Mouse (Mus musculus): ENCODE measurements around the gene Scaper.

Scaper gene

DNA sequence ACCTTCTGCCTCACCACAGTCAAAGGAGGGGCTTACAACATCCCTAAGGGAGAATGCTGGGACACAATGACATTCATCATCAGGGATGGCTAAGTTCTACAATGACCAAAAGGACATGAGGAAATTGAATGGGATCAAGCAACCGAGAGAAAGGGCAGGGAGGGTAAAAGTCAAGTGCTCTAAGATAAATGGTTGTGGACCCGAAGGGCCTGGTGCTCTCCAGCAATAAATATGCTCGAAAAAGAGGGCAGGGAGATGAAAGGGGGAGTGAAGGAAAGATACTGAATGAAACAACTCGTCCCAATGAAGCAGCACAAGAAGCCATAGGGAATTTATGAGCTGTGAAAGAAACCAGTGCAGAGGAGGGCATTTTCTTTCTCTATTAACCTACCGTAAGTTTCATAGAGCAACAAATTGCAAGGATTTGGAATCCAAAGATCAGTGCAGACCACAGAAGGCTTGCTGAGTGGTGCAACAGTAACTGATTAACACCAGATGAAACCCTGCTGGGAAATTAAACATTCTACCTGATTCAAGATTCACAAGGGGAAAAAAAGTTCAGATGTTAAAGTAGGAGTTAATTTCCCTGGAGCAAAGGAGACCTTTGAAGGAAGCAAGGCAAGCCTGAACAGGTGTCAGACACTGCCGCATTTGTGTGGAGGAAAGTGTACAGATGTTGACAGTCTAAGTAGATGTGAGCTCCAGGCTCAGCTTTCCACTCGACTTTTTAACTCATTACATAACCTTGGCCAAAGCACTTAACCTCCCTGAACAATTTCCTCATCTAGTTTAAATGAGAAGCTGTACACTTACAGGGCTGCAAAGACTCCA lies 329.0 kb downstream of the Scaper start:
- peak; percentile 66 for DNase-seq (ENCODE audit: low read depth, low spot score)

GRCm38 (mm10) chr9:55598594-55598993 lies 339.3 kb downstream of the Scaper start:
- DNase-seq (ENCODE audit: low read depth, low spot score), result no peak

GRCm38 (mm10) chr9:55586141-55586540 lies 351.8 kb downstream of the Scaper start:
- no peak for DNase-seq (ENCODE audit: low read depth, low spot score)

GRCm38 (mm10) chr9:55581414-55581813 lies 356.5 kb downstream of the Scaper start:
- no peak for DNase-seq (ENCODE audit: low read depth, low spot score)

DNA sequence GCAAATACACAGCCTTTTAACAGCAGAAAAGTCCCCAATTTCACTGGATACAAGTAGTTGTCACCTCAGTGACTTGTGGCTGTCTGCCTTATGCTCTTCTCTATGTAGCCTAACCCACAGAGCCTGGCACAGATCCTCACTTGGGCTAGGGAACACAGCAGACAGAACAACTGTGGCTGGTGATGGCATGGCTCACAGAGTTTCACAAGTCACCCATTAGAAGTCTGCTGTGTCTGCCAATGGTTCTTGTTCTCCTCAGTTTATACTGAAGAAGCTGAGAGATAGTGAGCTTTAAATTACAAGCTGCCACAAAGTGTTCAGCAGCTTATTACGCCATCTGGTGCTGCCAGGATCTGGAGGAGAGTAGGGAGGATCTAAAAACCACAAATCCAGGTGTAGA lies 361.3 kb downstream of the Scaper start:
- DNase-seq (ENCODE audit: low read depth, low spot score), result no peak

DNA sequence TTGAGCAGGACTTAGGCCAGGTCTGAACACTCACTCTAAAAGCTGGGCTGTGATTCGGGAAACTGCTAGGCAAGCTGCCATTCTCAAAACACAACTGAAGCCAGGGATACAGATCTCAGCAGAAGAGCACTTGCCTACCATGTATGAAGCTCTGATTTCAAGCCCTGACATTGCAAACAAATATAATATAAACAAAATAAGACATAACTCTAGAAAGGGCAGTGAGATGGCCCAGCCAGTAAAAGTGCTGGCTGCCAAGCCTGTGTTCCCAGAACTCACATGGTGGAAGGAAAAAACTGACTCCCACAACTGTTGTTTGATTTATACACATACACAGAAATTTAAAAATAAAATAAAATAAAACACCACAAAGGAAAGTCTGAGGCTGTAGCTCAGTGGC lies 366.8 kb downstream of the Scaper start:
- DNase-seq (ENCODE audit: low read depth, low spot score), result no peak

DNA sequence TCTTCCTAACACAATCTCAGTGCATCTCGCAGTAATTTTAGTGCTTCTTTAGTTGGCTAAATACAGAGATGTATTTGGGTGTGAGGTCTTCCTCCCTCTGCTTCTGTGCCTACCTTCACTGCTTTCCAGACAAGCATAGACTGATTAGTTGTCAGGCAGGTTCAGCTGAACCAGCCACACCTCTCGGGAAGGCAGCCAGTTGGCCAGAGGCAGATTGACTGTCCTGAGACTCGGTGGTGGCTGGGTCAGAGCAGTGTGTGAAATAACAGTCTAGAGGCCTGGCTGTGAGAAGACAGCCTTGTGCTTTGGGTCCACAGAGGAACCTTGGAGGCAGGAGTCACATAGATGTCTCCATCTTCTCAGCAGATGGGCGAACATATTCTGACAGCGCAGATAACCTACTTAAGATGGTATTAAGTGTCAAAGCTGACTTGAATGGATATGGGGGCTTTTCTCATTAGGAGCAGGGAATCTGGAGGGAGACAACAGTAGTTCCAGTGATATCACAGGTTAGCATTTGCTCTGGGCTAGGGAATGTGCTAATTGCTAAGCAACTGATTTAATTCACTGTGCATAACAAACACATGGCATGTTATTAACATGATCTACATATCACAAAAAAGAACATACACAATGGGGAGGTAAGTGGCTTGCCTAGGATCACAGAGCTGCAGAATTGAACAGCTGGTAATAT lies 369.3 kb downstream of the Scaper start:
- DNase-seq (ENCODE audit: low read depth, low spot score), result no peak

GRCm38 (mm10) chr9:55560960-55561359 lies 377.0 kb downstream of the Scaper start:
- DNase-seq (ENCODE audit: low read depth, low spot score), result no peak

DNA sequence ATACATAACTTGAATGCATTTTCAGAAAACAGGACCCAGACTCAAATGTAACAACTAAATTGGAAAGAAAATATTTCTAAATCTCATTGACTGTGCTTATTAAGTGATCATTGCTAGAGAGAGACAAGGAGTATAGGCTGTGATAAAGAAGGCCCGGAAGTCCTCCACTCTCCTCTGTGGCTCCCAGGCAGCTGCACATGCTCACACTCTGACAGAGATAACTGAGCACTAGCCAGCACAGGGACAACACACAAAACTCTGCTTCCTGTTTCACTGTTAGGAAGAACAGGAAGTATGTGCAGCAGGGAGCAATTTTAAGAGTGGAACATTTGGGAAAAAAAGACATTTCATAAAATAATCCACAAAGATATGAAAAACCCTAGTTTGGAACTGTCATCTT lies 382.9 kb downstream of the Scaper start:
- DNase-seq (ENCODE audit: low read depth, low spot score), result no peak

- no peak for DNase-seq (ENCODE audit: low read depth, low spot score)
These were observed 388.5 kb downstream of the Scaper start for GRCm38 (mm10) chr9:55549302-55549890.

GRCm38 (mm10) chr9:55548871-55549270 lies 389.0 kb downstream of the Scaper start:
- DNase-seq (ENCODE audit: low read depth, low spot score), result no peak

DNA sequence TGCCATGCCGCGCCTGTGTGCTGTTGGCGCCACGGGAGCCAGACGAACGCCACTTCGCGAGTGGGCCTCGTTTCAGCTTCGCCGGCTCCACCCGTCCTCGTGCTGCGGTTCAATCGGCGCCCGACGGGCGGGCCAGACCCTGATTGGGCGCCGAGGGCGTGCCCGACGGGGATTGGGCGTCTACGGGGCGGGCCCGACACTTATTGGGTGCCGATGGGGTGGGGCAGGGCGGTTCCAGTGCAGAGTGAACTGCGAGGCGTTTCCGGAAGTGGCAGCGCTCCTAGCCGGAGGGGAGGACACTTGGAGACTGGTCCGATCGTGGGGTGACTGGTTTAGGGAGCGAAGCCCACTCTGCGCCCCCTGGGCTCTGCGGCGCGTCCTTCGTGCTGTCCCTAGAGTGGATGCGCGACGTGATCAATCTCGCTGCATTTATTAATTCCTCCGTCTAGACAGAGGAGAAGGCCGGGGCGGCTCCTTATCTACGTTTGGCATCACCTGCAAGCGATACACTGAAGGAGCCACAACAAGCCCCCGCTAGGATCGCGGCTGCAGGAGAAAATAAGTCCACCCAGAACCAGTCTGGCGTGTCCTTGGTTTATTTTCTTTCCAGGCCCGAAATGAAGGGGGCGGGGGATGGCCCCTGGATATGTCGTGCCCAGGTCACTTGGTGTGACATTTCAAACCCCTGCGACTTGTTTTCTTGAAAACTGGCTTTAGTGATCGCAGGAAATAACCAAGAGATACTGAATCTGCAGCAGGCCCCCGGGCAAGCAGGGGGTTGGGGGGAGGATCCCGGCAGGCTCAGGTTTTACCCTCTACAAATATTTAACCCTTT lies 391.5 kb downstream of the Scaper start:
- peak; percentile 53 for DNase-seq (ENCODE audit: low read depth, low spot score)

DNA sequence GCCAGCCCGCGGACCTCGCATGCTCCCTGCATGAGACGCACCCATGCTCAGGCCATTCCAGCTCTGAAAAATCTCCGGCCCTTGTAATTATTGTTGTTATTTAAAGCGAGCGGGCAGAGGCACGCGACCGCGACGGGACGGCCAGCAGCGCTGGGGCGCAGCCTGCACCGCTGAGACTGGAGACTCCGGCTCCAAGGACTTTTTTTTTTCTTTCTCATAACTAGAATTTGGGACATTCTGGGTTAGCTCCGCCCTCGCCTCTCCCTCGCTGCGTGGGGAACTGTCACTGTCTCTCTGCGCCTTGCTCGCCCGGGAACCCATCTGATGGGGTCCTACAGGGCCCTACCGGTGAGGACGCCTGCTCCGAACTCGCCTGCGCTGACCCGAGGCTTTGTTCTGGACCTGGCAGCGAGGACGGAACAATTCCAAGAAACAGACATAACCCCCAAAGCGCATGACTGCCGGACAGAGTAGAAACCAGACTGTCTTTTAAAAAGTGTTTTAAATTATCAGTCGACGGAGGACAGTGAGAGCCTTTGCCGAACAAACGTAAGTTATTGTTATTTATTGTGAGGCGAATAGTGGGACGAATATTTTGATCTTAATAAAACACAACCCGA lies 392.3 kb downstream of the Scaper start:
- no peak for DNase-seq (ENCODE audit: low read depth, low spot score)

GRCm38 (mm10) chr9:55544861-55545555 lies 392.9 kb downstream of the Scaper start:
- no peak for DNase-seq (ENCODE audit: low read depth, low spot score)

DNA sequence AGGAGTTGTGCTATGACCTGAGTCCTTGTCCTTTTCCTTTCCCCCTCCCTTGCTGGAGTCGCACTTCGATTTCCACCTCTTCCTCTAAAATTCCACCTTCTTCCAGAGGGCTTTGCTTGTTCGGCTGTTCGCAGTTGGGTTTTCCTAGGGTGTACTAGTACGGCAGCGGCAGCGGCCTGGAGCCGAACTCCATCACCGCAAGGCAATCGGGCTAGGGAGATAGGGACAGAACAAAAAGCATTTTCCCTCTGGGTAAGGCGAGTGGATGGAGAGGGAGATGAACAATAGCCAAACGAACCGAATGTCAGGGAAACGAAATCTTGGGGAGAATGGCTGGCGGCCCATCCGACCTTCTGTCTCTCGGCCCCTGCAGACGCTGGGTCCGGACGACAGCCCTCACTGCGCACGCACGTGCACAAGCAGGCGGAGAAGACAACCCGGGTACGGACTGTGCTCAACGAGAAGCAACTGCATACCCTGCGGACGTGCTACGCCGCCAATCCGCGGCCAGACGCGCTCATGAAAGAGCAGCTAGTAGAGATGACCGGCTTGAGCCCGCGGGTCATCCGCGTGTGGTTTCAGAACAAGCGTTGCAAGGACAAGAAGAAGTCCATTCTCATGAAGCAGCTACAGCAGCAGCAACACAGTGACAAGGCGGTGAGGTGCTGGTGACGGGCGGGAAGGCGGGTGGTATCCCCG lies 394.1 kb downstream of the Scaper start:
- DNase-seq (ENCODE audit: low read depth, low spot score), result peak; percentile 66

- no peak for DNase-seq (ENCODE audit: low read depth, low spot score)
These were observed 394.6 kb downstream of the Scaper start for GRCm38 (mm10) chr9:55543336-55543702.

GRCm38 (mm10) chr9:55542366-55543325 lies 395.3 kb downstream of the Scaper start:
- DNase-seq (ENCODE audit: low read depth, low spot score), result no peak

DNA sequence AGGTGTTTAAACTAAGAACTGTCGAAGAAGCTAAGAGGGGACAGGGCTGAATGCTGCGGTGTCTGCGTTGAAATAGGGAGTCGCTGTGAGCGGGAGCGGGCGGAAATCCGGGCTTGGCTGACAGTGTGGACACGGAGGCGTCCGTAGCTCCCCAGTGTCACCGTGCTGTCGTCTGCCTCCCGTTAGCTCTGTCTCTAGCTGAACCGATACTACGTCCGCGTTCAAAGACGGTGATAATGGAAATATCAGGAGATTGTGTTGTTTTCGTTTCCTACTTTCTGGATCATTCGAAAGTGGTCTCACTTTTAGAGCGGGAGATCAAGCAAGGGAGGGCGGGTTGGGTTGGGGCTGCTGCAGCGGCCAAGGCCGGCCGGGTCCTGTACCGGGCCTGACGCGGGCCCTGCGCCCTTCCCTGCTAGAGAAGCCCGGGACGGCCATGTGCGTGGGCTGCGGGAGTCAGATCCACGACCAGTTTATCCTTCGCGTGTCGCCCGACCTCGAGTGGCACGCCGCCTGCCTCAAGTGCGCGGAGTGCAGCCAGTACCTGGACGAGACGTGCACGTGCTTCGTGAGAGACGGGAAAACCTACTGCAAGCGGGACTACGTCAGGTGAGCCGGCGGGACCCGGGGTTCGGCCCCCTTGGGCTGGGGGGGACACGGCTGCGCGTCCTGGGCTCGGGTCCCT lies 396.1 kb downstream of the Scaper start:
- no peak for DNase-seq (ENCODE audit: low read depth, low spot score)
